Mouse (Mus musculus): ENCODE measurements around the gene Ruvbl2. TPM values are rescaled to one million over a fixed set of nuclear protein-coding genes. Genes with fewer than 3 reads are reported as not detected.
"Not testable (repeated sequence)": the region's sequence is repeated elsewhere in the genome, so short reads cannot be mapped to it uniquely, and the experiment has no call there.

Ruvbl2 gene
- polyA plus RNA-seq, 1 experiment from 2014 or later = 137 TPM

- not testable (repeated sequence) for H3K4me3 ChIP-seq (replicated peaks; ENCODE audit: low read length); H3K4me2 ChIP-seq (ENCODE audit: low read length); H3K9me3 ChIP-seq (ENCODE audit: control insufficient read depth, low read length); H3K9ac ChIP-seq (replicated peaks; ENCODE audit: low read depth, low read length); H3K27ac ChIP-seq (ENCODE audit: low read length); ATAC-seq; H3K27me3 ChIP-seq (replicated peaks; ENCODE audit: control insufficient read depth, insufficient read depth, low read length)
- WGBS = 78% methylated on average over 4 of the region's 4 CpGs
- Histone ChIP-seq H3K36me3 (ENCODE audit: control insufficient read depth, insufficient read depth) (peaks cover 13% of the 10 kb centered on the region; the same call in 1 of the 2 replicates), H3K4me1 (replicated peaks; ENCODE audit: control insufficient read depth, insufficient read depth, low read length) (peaks cover 30% of the 10 kb centered on the region)
Measured at GRCm38 (mm10) chr7:45462868-45463267, 25.0 kb upstream of the Ruvbl2 start.

- H3K9me3 ChIP-seq (ENCODE audit: control insufficient read depth, low read length) = no peaks in the 10 kb centered on the region
- no peak overlapping the region for H3K4me2 ChIP-seq (ENCODE audit: low read length)
- no peak for ATAC-seq
- peaks cover 17% of the 10 kb centered on the region; the same call in 1 of the 2 replicates for H3K36me3 ChIP-seq (ENCODE audit: control insufficient read depth, insufficient read depth)
- 91% methylated on average over 4 of the region's 4 CpGs for WGBS
- no peak overlapping the region for H3K4me3 ChIP-seq (replicated peaks; ENCODE audit: low read length)
- H3K27me3 ChIP-seq (replicated peaks; ENCODE audit: control insufficient read depth, insufficient read depth, low read length) = no peaks in the 10 kb centered on the region
- H3K27ac ChIP-seq (ENCODE audit: low read length) = no peak overlapping the region
- H3K4me1 ChIP-seq (replicated peaks; ENCODE audit: control insufficient read depth, insufficient read depth, low read length) = peaks cover 35% of the 10 kb centered on the region
- no peak overlapping the region for H3K9ac ChIP-seq (replicated peaks; ENCODE audit: low read depth, low read length)
Measured at GRCm38 (mm10) chr7:45462325-45462724, 24.4 kb upstream of the Ruvbl2 start.

- Histone ChIP-seq H3K4me1 (replicated peaks; ENCODE audit: control insufficient read depth, insufficient read depth, low read length) (peaks cover 41% of the 10 kb centered on the region), H3K4me3 (replicated peaks; ENCODE audit: low read length) (no peak overlapping the region), H3K27ac (ENCODE audit: low read length) (no peak overlapping the region), H3K27me3 (replicated peaks; ENCODE audit: control insufficient read depth, insufficient read depth, low read length) (no peaks in the 10 kb centered on the region), H3K9ac (replicated peaks; ENCODE audit: low read depth, low read length) (no peak overlapping the region), H3K9me3 (ENCODE audit: control insufficient read depth, low read length) (no peaks in the 10 kb centered on the region), H3K36me3 (ENCODE audit: control insufficient read depth, insufficient read depth) (peaks cover 21% of the 10 kb centered on the region; the same call in 1 of the 2 replicates), H3K4me2 (ENCODE audit: low read length) (no peak overlapping the region)
- ATAC-seq = no peak
- 95% methylated on average over 4 of the region's 4 CpGs for WGBS
Measured at GRCm38 (mm10) chr7:45461781-45462180, 23.9 kb upstream of the Ruvbl2 start.

DNA sequence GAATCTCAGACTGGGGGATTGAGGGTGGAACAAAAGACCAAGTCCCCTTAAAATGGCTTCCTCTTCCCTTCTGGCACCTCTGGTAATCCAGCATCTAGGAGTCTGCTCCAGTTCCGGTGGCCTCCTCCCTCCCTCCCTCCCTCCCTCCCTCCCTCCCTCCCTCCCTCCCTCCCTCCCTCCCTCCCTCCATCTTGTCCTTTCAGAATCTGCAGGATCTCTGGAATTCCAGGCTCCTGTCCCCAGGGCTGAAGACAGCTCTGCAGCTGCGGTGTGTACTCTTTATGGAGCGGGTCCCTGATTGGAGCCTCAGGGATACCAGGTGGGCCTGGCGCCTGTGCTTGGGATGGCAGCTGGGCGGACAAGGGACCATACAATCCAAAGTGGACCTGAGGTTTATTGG, 23.4 kb upstream of the Ruvbl2 start:
- Histone ChIP-seq H3K36me3 (ENCODE audit: control insufficient read depth, insufficient read depth) (peaks cover 21% of the 10 kb centered on the region; the same call in 1 of the 2 replicates), H3K9ac (replicated peaks; ENCODE audit: low read depth, low read length) (no peak overlapping the region), H3K4me3 (replicated peaks; ENCODE audit: low read length) (no peak overlapping the region), H3K27ac (ENCODE audit: low read length) (no peak overlapping the region), H3K27me3 (replicated peaks; ENCODE audit: control insufficient read depth, insufficient read depth, low read length) (no peaks in the 10 kb centered on the region), H3K9me3 (ENCODE audit: control insufficient read depth, low read length) (no peaks in the 10 kb centered on the region), H3K4me2 (ENCODE audit: low read length) (no peak overlapping the region), H3K4me1 (replicated peaks; ENCODE audit: control insufficient read depth, insufficient read depth, low read length) (peaks cover 43% of the 10 kb centered on the region)
- WGBS = 73% methylated on average over 5 of the region's 5 CpGs
- ATAC-seq = no peak

DNA sequence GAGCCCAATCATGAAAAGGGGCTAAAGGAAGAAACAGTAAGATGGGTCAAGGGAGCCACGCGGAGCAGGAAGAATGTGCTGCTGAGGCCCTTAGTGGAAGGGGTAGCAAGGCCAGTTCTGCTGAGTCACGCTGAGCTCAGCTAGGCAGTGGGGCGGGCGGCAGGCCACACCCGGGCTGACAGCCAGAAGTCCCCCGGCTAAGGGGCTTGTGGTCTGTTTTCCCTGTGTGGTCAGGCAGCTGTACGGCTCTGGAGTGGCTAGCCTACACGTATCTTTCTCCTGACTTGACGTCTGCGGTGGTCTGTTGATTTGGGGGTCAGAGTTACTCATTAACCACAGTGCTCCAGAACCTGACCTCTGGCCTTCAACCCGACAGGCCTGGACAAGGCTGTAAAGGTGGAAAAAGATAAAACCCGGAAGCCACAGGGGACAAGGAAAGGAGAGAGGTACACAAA, 23.0 kb upstream of the Ruvbl2 start:
- Histone ChIP-seq H3K9me3 (ENCODE audit: control insufficient read depth, low read length) (no peaks in the 10 kb centered on the region), H3K36me3 (ENCODE audit: control insufficient read depth, insufficient read depth) (peaks cover 21% of the 10 kb centered on the region; the same call in 1 of the 2 replicates), H3K27me3 (replicated peaks; ENCODE audit: control insufficient read depth, insufficient read depth, low read length) (no peaks in the 10 kb centered on the region), H3K4me2 (ENCODE audit: low read length) (no peak overlapping the region), H3K9ac (replicated peaks; ENCODE audit: low read depth, low read length) (0 out of 2 replicates have a peak overlapping the region, but pooled peaks have one; percentile 15), H3K4me3 (replicated peaks; ENCODE audit: low read length) (no peak overlapping the region), H3K27ac (ENCODE audit: low read length) (peak overlapping the region; percentile 85), H3K4me1 (replicated peaks; ENCODE audit: control insufficient read depth, insufficient read depth, low read length) (peaks cover 39% of the 10 kb centered on the region)
- ATAC-seq = no peak
- 51% methylated on average over 13 of the region's 13 CpGs for WGBS

- H3K9ac ChIP-seq (replicated peaks; ENCODE audit: low read depth, low read length) = peak overlapping the region; percentile 62
- H3K36me3 ChIP-seq (ENCODE audit: control insufficient read depth, insufficient read depth) = peaks cover 23% of the 10 kb centered on the region
- ATAC-seq = no peak
- H3K27me3 ChIP-seq (replicated peaks; ENCODE audit: control insufficient read depth, insufficient read depth, low read length) = no peaks in the 10 kb centered on the region
- H3K4me3 ChIP-seq (replicated peaks; ENCODE audit: low read length) = peak overlapping the region; percentile 53
- peak overlapping the region; percentile 56 for H3K4me2 ChIP-seq (ENCODE audit: low read length)
- 74% methylated on average over 7 of the region's 7 CpGs for WGBS
- peaks cover 34% of the 10 kb centered on the region for H3K4me1 ChIP-seq (replicated peaks; ENCODE audit: control insufficient read depth, insufficient read depth, low read length)
- peak overlapping the region; percentile 85 for H3K27ac ChIP-seq (ENCODE audit: low read length)
- no peaks in the 10 kb centered on the region for H3K9me3 ChIP-seq (ENCODE audit: control insufficient read depth, low read length)
Measured at GRCm38 (mm10) chr7:45460377-45460776, 22.5 kb upstream of the Ruvbl2 start.

DNA sequence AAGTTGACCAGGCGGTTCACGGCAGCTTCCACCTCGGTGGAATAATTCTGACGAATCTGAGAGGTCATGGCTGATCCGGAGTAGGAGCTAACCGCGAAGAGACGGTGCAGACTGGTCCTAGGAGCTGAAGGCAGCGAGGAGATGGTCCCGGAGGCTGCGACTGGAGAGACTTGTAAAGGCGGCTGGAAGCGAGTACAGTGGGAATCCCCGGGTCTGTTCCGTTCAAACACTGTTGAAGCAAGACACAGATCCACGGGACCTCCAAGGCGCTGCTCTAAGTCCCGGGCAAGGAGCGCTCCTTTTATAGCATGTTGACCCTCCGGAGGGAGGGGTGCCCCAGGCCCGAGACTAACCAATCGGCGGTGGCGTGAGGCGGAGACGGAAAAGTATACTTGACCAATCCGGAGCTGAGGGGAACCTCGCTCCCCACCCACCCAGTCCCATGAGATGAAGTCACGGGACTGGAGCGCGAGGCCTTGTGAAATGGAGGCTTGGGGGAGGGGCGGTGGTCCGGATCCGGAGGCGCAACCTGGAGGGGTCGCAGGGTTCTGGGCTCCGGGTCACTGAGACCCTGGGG, 21.8 kb upstream of the Ruvbl2 start, which contains the start of gene Ftl1:
TSS of gene Ftl1 (minus strand) at position 321 of the 577 bp plus-strand sequence.
- Histone ChIP-seq H3K27ac (ENCODE audit: low read length) (peak within 1 kb of the TSS; percentile 97), H3K9ac (replicated peaks; ENCODE audit: low read depth, low read length) (peak within 1 kb of the TSS; percentile 88), H3K4me3 (replicated peaks; ENCODE audit: low read length) (peak within 1 kb of the TSS; percentile 53), H3K4me2 (ENCODE audit: low read length) (peak within 1 kb of the TSS; percentile 98), H3K36me3 (ENCODE audit: control insufficient read depth, insufficient read depth) (peaks cover 23% of the 10 kb centered on the region), H3K4me1 (replicated peaks; ENCODE audit: control insufficient read depth, insufficient read depth, low read length) (peaks cover 30% of the 10 kb centered on the region)
- ATAC-seq = peak; percentile 96
- H3K27me3 ChIP-seq (replicated peaks; ENCODE audit: control insufficient read depth, insufficient read depth, low read length); H3K9me3 ChIP-seq (ENCODE audit: control insufficient read depth, low read length): not testable (repeated sequence)
- WGBS = 0% methylated on average over 24 of the region's 37 CpGs

GRCm38 (mm10) chr7:45458748-45459563, 21.1 kb upstream of the Ruvbl2 start:
- peak overlapping the region; percentile 53 for H3K4me3 ChIP-seq (replicated peaks; ENCODE audit: low read length)
- H3K9me3 ChIP-seq (ENCODE audit: control insufficient read depth, low read length) = no peaks in the 10 kb centered on the region
- under 1% methylated on average over 41 of the region's 43 CpGs for WGBS
- peaks cover 30% of the 10 kb centered on the region for H3K4me1 ChIP-seq (replicated peaks; ENCODE audit: control insufficient read depth, insufficient read depth, low read length)
- H3K9ac ChIP-seq (replicated peaks; ENCODE audit: low read depth, low read length) = peak overlapping the region; percentile 88
- peak overlapping the region; percentile 97 for H3K27ac ChIP-seq (ENCODE audit: low read length)
- ATAC-seq = peak; percentile 78
- peak overlapping the region; percentile 98 for H3K4me2 ChIP-seq (ENCODE audit: low read length)
- H3K36me3 ChIP-seq (ENCODE audit: control insufficient read depth, insufficient read depth) = peaks cover 21% of the 10 kb centered on the region
- no peaks in the 10 kb centered on the region for H3K27me3 ChIP-seq (replicated peaks; ENCODE audit: control insufficient read depth, insufficient read depth, low read length)
